In the genomic region with DNA sequence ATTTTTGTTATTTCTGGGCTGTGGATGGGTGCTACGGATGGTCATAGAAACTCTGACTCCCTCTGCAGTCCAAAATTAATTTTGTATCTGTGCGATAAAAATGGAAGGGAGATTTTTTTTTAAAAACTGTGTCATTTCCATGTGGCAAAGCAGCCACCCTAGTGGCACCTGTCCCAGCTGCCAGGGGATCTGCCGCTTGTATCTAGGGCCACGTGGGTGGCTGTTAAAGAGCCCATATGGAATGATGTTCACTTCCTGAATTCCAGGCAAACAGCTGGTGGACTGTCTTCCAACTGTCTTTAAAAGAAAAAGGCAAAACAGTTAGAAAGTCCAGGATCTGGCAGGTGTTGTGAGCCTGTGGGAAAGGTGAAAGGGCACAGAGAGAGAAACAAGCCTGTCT, we compare ENCODE assay signal across 14 mouse cellular contexts. TPM values are rescaled to one million over a fixed set of nuclear protein-coding genes. Genes with fewer than 3 reads are reported as not detected.
A peak's percentile ranks its signal among the peaks of the same experiment; 100 is the strongest.
DNase-seq lines count a peak whose midpoint lies in the region.
"Had no signal": no experiment of that assay in that cellular context is flagged by ENCODE, and none has a peak within 500 bp of the region (broad histone marks: within the 10 kb centered on the region; RNA-seq: fewer than 3 reads in every experiment).

No protein-coding gene starts in this region.

- DNase-seq in layer of hippocampus, adult 9-11 months = peak; percentile 10
- no peak for DNase-seq in layer of hippocampus, postnatal 36 days
- peak; percentile 58 to 69 for DNase-seq in left cerebral cortex, adult 18-20 months (ENCODE audit: low spot score in 2 of 2)
- DNase-seq in right cerebral cortex, adult 2 months (ENCODE audit: low spot score in 2 of 2) = peak; percentile 51 to 68
- DNase-seq in lung, postnatal 25 days (ENCODE audit: low spot score) = no peak
- DNase-seq in spleen, postnatal 4 days (ENCODE audit: low spot score in 2 of 2) = no peak
- DNase-seq in urinary bladder, postnatal 10 days (ENCODE audit: low spot score) = no peak
- DNase-seq: adrenal gland, postnatal 25 days; cerebellum, postnatal 10 days; gastrocnemius, postnatal 10 days; kidney, adult 11 months; kidney, postnatal 4 days; thymus, adult 2 months; thymus, postnatal 4 days had no signal

RNA-seq across cellular contexts. Expression of a gene that starts 25.6 kb away (rescaled TPM):
- total RNA-seq in layer of hippocampus, postnatal 36 days (2021) = 10 to 100 TPM; 66.5 to 69.0 TPM
- 10 to 100 TPM; 53.7 to 65.9 TPM for total RNA-seq in left cerebral cortex, adult 18-20 months (2021)

Comparison
In these comparisons a context has a peak if more than half of its experiments do, and no peak if none do; other contexts are left out.
1. DNase-seq: peak in layer of hippocampus, adult 9-11 months (single experiment), left cerebral cortex, adult 18-20 months (2 of 2) and right cerebral cortex, adult 2 months (2 of 2); none in layer of hippocampus, postnatal 36 days (0 of 2), lung, postnatal 25 days (single experiment), spleen, postnatal 4 days (0 of 2) and urinary bladder, postnatal 10 days (single experiment).